Mouse (Mus musculus): Measurements from ENCODE around the gene Acap2.

DNA sequence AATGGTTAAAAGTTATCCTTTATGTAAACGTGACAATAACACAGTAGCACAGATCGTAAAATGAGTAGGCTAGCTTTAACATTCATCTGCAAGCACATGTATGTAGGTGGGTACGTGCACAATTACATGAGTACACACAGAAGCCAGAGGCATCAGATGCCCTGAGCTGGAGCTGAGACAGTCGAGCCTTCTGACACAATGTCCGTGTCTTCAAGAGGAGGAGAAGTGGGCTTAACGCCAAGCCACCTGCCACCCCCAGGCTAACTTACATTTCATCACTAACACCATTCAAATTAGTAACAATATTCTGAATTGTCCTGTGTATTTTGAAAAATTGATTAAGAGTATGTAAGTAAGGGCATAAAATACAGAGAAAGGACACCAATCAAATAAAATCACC, 40.6 kb downstream of the Acap2 start:
- TF ChIP-seq CTCF (IDR thresholded peaks at IDR 0.05; ENCODE audit: low read depth) = no peak
- no peak for TF ChIP-seq EP300 (IDR thresholded peaks at IDR 0.05; ENCODE audit: low read depth)

Data from heart, postnatal 0 days (tissue).